Mouse (Mus musculus) brown adipose tissue, adult 24 weeks (tissue): ENCODE measurements around the gene Cdk17. TPM values are rescaled to one million over a fixed set of nuclear protein-coding genes. Genes with fewer than 3 reads are reported as not detected.
A peak's percentile ranks its signal among the peaks of the same experiment; 100 is the strongest.

Experiments
- H3K27ac ChIP-seq: fragments of 200-500 bp; replicated peaks from 2 replicates; pipeline ENCODE4 v1.5.1; 2012; ENCODE audit warnings: low read depth, mild to moderate bottlenecking, low read length
- H3K4me1 ChIP-seq: fragments of 200-500 bp; 2 replicates; pipeline ENCODE4 v1.6.1; 2012; ENCODE audit warnings: low read length, mixed read lengths; ENCODE audit not compliant: control insufficient read depth, insufficient read depth, insufficient read length
- H3K4me3 ChIP-seq: fragments of 200-500 bp; 2 replicates; pipeline ENCODE4 v1.5.1; 2012; ENCODE audit warnings: low read depth, mild to moderate bottlenecking, low read length, moderate library complexity; ENCODE audit not compliant: insufficient read depth
- polyA plus RNA-seq: library from polyadenylated mRNA; stranded (reverse); fragments of >200 nt; gene quantifications from 2 replicates; pipeline ENCODE4 v1.2.4, GENCODE M21; 2012; ENCODE audit not compliant: missing spikeins, insufficient read depth, insufficient read length

The Cdk17 gene
- polyA plus RNA-seq, 1 experiment, result 23.6 TPM

DNA sequence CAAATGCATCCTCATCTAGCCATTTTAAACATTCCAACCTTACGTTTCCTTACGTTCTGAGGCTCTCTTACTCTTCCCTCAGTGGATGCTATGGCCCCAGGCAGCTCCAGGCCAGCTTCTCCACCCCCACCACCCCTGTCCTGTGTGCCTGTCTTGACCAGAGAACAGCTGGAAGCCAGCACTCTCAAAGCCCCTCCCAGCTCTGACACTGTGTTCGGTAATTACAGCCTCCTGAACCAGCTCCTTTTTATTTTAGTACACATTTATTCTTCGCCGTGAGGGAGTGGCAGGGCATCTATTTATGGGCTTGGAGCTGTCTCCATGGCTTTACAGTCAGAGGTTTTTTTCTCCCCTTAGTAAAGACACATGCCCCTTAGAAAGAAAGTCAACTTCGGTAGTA lies 87.2 kb downstream of the Cdk17 start:
- Histone ChIP-seq H3K27ac (no peak overlapping the region), H3K4me3 (no peak overlapping the region), H3K4me1 (no peaks in the 10 kb centered on the region; the same call in 1 of the 2 replicates)

DNA sequence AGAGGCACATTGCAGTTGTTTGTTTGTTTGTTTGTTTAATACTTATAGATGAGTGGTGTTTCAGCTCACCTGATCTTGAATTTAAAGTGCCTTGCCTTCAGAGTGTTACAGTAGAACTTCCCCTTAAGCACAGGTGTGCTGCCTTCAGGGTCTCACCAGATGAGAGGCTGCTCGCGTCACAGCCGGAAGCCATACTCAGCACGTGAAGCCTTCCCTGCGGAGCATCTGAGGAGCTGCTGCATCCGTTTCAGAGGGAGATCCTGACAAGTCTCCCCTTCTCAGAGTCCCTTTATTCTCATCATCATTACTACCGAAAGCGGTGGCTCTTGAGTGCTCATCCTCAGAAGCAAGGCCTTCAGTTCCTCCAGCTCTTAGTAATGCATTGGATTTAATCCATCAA lies 87.7 kb downstream of the Cdk17 start:
- Histone ChIP-seq H3K27ac (no peak overlapping the region), H3K4me3 (no peak overlapping the region), H3K4me1 (no peaks in the 10 kb centered on the region; the same call in 1 of the 2 replicates)

- Histone ChIP-seq H3K4me1 (peaks cover 4% of the 10 kb centered on the region; the same call in 1 of the 2 replicates), H3K4me3 (no peak overlapping the region), H3K27ac (no peak overlapping the region)
Observed at GRCm38 (mm10) chr10:93249901-93250300, 89.2 kb downstream of the Cdk17 start.

DNA sequence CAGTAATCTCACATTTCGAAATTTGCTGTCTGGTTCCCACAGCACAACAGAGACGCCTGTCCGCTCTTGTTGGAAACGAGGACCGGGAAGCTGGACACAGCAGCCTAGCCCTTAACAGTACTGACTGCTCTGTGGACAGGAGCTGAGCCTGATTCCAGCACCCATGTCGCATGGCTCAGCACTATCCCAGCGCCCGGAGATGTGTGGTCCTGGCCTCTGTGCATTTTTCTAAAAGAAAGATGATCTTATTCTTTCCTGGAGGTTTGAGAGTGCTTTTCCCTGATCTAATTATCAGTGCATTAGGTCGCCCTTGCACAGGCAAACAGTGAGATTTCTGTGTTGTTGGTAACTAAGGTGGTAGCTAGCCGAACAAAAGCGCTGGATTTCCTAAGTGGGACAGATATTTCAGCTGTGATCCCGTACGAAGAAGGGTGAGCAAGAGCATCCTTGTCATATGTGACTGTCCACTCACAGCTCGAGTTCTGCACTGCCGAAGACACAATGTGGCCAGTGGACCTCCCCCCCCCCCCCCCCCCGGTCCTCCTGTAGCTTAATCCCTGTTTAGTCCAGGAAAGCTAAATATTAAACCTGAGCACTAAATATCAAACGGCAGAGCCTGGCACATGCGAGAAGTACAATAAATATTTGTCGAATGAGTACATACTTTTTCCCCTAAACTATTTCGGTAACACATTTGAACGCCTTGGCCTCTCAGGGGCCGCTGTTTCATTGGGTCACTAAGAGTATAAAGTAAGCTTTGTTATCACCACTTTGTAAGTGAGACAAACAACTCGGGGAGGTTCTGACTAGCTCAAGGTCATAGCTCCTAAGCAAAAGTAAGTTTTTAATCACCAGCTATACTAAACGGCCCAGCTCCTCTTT lies 90.0 kb downstream of the Cdk17 start:
- H3K4me1 ChIP-seq, result peaks cover 4% of the 10 kb centered on the region; the same call in 1 of the 2 replicates
- H3K4me3 ChIP-seq, result no peak overlapping the region
- H3K27ac ChIP-seq, result no peak overlapping the region

DNA sequence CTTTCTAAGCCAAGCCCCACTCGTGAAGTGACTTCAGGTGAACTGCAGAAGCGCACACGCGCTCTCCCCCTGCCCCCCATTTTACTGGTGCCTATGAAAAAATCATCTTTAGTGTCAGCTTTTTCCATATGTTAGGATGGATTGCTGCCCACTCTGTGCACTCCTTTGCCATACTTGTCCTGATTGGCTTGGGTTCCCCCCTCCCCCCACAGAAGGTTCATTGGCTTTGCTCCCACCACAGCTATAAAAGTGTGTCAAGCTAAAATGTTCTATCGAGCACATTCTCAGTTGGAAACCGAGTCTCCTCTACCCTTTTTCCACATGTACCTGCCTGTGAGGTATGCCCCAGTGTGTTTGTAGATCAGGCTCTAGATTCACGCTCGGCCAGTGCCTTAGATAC lies 90.8 kb downstream of the Cdk17 start:
- Histone ChIP-seq H3K27ac (no peak overlapping the region), H3K4me3 (no peak overlapping the region), H3K4me1 (peaks cover 4% of the 10 kb centered on the region; the same call in 1 of the 2 replicates)

GRCm38 (mm10) chr10:93252661-93253060 lies 92.0 kb downstream of the Cdk17 start:
- peaks cover 4% of the 10 kb centered on the region; the same call in 1 of the 2 replicates for H3K4me1 ChIP-seq
- no peak overlapping the region for H3K27ac ChIP-seq

GRCm38 (mm10) chr10:93253156-93253555 lies 92.5 kb downstream of the Cdk17 start:
- Histone ChIP-seq H3K4me3 (no peak overlapping the region), H3K27ac (no peak overlapping the region), H3K4me1 (peaks cover 4% of the 10 kb centered on the region; the same call in 1 of the 2 replicates)

More at GRCm38 (mm10) chr10:93252661-93253060, 92.0 kb downstream of the Cdk17 start:
- no peak overlapping the region for H3K4me3 ChIP-seq

DNA sequence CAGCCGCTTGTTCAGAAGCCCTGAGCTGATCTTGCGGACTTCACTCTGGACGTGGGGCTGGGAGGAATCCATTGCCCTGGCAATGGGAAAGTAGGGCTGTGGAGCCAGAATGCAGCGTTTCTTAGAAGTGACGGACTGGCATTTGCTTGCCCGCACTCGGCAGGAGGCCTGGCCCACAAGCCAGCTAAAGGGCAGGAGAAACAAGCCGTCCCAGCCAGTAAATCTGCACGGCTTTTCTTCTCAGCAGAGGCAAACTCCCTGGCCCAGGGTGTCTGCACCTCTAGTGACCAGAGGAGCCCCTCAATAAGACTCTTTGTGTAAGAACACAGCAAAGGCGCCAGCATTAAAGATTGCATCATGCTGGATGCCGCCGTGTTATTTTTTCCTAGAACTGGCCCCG lies 94.6 kb downstream of the Cdk17 start:
- peaks cover 4% of the 10 kb centered on the region; the same call in 1 of the 2 replicates for H3K4me1 ChIP-seq
- H3K4me3 ChIP-seq, result no peak overlapping the region
- no peak overlapping the region for H3K27ac ChIP-seq

DNA sequence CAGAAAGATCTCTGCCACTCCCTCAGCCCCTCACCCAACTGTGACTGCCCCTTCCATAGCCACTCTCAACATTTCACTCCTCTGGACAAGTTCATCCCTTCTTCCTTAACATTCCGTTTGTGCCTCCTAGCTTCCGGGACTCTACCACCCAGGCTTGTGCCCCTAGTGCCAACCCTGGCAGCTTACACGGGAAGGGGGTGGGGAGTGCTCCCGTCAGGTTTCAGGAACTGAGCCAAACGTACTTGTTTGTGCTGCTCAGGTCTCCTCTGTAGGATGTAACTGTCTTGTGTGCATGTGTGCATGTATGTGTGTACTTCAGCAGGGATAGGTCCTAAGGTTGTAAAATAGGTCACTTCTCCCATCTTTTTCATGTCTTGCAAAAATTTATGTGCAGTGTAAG lies 99.2 kb downstream of the Cdk17 start:
- Histone ChIP-seq H3K4me1 (peaks cover 33% of the 10 kb centered on the region), H3K27ac (no peak overlapping the region), H3K4me3 (no peak overlapping the region)

DNA sequence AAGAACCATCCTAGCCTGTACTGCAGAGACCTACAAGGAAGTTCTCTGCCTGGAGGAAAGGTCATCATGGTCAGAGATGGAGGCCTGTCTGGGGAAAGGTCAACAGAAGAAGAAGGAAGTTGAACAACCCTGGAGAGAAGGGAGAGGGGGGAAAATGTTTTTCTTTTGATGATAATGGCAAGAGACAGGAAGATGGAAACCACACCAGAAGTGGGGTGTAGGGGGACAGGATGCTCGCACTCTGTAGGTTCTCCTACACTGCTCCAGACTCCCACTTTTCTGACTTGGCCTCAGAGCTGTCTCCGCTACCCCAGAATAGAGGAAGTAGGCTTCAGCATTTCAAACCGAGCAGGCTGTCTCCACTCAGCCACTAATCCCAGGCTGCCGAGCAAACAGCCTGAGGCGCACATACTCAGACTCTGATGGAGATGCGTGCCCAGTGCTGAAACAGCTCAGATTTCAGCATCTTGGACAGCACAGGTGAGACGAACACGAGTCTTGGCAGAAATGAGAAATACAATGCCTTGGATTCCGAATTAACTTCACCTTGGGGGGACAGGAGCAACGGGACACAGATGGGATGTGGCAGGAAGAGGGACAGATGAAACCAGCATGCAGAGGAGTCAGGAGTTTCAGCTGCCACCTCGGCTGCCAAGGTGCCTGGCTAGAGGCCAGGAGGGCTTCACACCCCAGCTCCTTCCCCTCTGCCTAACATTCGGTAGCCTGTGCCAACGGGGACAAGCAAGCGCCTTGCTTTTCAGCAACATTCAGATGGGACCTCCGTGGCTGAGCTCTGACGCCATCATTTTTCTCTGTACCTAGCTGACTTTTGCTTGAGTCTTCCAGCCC lies 100.7 kb downstream of the Cdk17 start:
- H3K27ac ChIP-seq, result peak overlapping the region; percentile 30
- H3K4me1 ChIP-seq, result peaks cover 41% of the 10 kb centered on the region
- H3K4me3 ChIP-seq, result no peak overlapping the region

DNA sequence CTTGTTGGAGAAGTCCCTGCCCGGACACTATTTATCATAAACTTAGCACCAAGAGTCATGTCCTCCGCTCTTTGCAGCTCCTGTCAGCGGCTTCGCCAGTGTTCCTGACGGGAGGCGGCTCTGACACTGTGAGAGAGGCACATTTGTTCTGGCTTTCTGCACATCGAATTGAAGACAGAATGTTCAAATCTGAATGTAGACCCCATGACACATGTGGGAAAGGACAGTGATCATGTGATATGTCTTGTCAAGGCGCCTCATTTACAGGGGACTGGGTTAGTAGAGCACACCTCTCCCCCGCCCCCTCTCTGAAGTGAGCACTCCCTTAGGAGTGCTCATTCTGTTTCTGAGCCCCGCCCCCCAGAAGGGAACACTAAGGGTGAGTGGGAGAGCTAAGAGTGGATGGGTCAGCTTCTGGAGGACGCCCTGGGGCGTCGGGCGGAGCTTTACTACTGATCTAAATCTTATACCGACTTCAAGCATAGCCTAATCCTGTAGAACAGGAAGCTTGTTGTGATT lies 101.4 kb downstream of the Cdk17 start:
- Histone ChIP-seq H3K4me1 (peaks cover 45% of the 10 kb centered on the region), H3K4me3 (no peak overlapping the region), H3K27ac (peak overlapping the region; percentile 30)

DNA sequence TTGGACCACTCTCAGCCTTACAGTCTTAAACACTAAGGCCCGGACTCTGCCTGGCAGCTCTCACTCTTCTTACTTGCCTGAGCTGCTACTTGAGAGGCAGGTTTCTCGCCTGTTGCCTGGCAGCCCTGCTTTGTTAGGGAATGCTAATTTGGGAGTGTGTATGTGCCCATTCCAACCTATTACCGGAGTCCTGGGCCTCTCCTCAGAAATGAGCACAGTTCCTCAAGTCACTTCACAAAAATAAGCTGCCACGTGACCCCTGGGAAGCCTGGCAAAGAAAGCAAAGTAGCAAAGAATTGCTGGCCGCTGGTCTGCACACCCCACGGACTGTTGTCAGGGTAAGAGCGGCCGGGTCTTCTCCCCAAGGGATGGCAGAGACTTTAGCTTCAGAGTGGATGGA lies 102.8 kb downstream of the Cdk17 start:
- Histone ChIP-seq H3K4me3 (no peak overlapping the region), H3K27ac (peak overlapping the region; percentile 35; the same call in 1 of the 2 replicates), H3K4me1 (peaks cover 48% of the 10 kb centered on the region)

DNA sequence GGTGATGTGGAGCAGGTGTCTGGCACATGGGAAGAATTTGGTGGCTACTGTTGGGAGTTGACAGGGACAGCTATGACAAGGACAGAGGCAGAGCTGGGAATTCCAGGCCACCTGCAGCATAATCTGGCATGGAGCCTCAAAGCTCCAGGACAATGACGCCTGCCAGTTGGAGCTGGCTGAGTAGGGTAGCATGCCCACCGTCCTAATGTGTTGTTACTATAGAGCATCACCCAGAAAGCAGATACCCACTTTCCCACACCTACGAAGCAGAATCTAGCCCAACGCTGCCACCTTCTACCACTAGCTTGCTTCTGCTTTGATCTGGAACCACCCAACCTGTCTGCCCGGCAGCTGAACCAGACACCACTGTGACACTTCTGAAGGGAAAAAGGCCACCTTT lies 103.3 kb downstream of the Cdk17 start:
- H3K4me1 ChIP-seq, result peaks cover 48% of the 10 kb centered on the region
- H3K27ac ChIP-seq, result peak overlapping the region; percentile 35; the same call in 1 of the 2 replicates
- H3K4me3 ChIP-seq, result no peak overlapping the region

- Histone ChIP-seq H3K27ac (no peak overlapping the region), H3K4me3 (no peak overlapping the region), H3K4me1 (peaks cover 48% of the 10 kb centered on the region)
Observed at GRCm38 (mm10) chr10:93265833-93266232, 105.2 kb downstream of the Cdk17 start.

DNA sequence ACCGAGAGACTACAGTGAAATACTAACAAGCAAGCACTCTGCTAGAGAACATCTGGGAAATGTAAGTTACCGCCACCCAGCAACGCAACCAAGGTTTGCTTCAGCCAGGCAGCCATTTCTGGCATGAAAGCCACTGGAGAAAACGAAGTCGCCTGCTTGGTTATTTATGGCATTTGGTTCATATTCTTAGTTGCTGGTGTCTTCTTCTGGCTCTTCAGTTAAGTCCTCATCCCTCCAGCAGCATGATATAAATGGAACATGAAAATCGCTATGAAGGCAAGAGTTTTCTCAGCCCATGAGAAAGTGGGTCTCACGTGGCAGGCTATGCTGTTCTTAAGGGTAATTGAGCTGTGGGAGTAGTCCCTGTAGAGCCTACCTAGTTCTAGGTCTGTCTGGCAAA lies 105.8 kb downstream of the Cdk17 start:
- peaks cover 47% of the 10 kb centered on the region for H3K4me1 ChIP-seq
- no peak overlapping the region for H3K27ac ChIP-seq
- H3K4me3 ChIP-seq, result no peak overlapping the region
